Mouse (Mus musculus) thymus, adult 2 months (tissue): ENCODE measurements around the gene Golgb1.

Source experiments
- CTCF ChIP-seq: fragments of 200-500 bp; IDR thresholded peaks from 2 replicates; pipeline ENCODE4 v1.5.1; 2012; ENCODE audit warnings: mild to moderate bottlenecking, control low read depth, low read length, moderate library complexity, borderline replicate concordance; ENCODE audit not compliant: control insufficient read depth, poor library complexity, insufficient read depth; ENCODE audit errors: extremely low read depth
- POLR2A ChIP-seq: fragments of 200-500 bp; IDR thresholded peaks from 2 replicates; pipeline ENCODE4 v1.6.1; 2012; ENCODE audit warnings: mild to moderate bottlenecking, low read length, control low read depth, moderate library complexity; ENCODE audit not compliant: control insufficient read depth, poor library complexity, insufficient read depth; ENCODE audit errors: extremely low read depth

GRCm38 (mm10) chr16:36893317-36893716 lies 18.4 kb downstream of the Golgb1 start:
- TF ChIP-seq POLR2A (no peak), CTCF (no peak)
